Mouse (Mus musculus) heart, postnatal 14 days (tissue): ENCODE data around the gene Snx30. TPM values are rescaled to one million over a fixed set of nuclear protein-coding genes. Genes with fewer than 3 reads are reported as not detected.
"Not testable (repeated sequence)": the region's sequence is repeated elsewhere in the genome, so short reads cannot be mapped to it uniquely, and the experiment has no call there.

Experiments
- DNase-seq, 2 experiments: peaks; one replicate each; pipeline ENCODE4 v3.0.0; 2021 to 2022
- intact Hi-C: fragments of 180-260 bp; cut with DNase I; formaldehyde crosslinking; loops from one replicate; pipeline ENCODE4 v1.15.1; 2025
- total RNA-seq, 2 experiments: library from RNA; stranded (reverse); gene quantifications; 2 replicates each; pipeline ENCODE4 v1.2.3; 2021

Gene Snx30
- total RNA-seq, 2 experiments from 2014 or later = 5.0 to 8.2 TPM

DNA sequence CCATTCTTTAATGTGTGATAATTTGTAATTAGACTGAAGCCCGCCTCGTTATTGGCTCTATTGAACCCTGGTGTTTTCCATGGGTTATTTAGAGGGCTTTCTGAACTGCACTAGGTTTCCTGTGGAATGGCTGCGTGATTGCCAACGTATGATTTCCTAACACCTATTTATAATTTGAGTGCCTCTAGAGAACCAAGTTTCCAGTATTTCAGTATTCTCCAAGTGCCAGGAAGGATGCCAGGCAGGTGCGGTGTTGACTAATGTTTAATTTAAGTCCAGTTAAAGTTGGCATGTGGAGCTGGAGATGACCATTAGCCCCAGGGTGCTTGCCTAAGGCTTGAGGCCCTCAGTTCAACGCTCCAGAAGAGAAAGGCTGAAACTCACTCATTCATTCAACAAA is 18.5 kb upstream of the Snx30 start:
- intact Hi-C loops = loop anchor here (2.0 kb wide), 1 partner anchor 142 kb away; no protein-coding TSS in a partner anchor
- DNase-seq = no peak

DNA sequence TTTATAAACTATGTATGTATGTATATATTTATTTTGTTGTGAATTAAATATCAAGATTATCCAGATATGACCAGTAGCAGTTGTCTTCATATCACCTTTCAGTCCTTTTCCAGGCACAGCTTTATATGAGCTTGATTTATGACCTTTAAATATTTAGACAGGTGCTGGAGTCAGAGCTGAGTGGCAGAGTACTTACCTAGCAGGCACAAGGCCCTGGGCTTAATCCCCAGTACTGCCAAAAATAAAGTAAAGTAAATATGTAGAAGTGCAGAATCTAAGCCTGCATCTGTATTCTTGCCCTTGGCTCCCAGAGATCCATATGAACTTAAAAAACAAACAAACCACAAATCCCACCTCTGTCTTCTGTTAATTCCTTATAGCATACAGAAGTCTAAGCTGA is 16.6 kb upstream of the Snx30 start:
- intact Hi-C loops = no loop called here

GRCm38 (mm10) chr4:59793626-59794025 is 12.0 kb upstream of the Snx30 start:
- intact Hi-C loops, DNase-seq: not testable (repeated sequence)

More for the DNA sequence above, 16.6 kb upstream of the Snx30 start:
- DNase-seq = no peak

- intact Hi-C loops = no loop called here
Measured at GRCm38 (mm10) chr4:59794116-59794515, 11.5 kb upstream of the Snx30 start.

DNA sequence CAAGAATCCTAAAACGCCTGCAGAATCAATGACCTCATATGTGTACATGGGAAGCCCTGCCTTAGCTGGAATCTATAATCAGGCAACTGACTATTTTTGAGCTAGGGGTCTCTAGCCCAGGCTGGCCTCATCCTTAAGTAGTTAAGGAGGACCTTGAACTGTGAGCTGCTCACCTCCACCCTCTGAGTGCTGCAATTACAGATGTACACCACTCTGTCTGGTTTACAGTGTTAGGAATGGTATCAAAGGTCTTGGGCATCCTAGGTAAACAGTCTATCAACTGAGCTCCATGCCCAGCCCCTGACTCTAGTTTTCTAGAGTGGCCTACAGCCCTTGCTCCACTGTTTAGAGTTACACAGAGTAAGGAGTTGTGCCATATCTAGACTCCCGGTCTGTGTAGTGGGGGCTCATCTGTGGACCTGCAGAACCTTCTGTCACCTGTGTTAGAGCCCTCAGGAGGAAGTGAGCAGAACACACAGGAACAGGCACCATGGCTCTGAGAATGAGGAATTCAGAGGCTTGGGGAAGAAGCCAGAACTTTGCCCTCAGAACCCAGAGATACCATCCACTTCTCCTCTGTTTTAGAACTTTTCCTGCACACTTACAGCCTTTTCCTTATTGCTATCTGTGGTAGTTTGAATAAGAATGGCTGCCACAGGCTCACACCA is 9.7 kb upstream of the Snx30 start:
- DNase-seq = no peak
- intact Hi-C loops = no loop called here

More at GRCm38 (mm10) chr4:59794116-59794515, 11.5 kb upstream of the Snx30 start:
- no peak for DNase-seq

GRCm38 (mm10) chr4:59800181-59800580 is 5.5 kb upstream of the Snx30 start:
- DNase-seq = no peak
- intact Hi-C loops = no loop called here

GRCm38 (mm10) chr4:59801489-59801888 is 4.2 kb upstream of the Snx30 start, which contains the start of gene Inip:
Gene Inip (minus strand): TSS chr4:59801589.
- intact Hi-C loops = no loop called here
- DNase-seq = no peak

DNA sequence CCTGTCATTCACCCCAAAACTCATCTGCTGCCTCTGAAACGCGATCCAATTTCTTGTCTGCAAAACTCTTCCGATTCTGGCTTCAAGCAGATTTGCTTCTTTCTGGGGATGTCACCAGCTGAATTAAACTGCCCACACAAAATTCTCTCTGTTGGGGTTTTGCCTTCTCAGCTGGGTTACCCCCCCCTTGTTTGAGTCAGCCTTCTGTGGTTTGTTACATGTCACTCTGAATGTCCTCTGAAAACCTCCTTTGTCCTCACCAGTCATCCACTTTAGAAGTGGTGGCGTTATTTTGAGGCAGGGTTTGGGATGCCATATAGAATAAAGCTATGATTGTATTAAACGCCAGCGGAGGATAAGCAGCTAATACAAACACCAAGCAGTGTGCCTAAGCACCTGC is 3.5 kb upstream of the Snx30 start:
- no peak for DNase-seq
- intact Hi-C loops = no loop called here

DNA sequence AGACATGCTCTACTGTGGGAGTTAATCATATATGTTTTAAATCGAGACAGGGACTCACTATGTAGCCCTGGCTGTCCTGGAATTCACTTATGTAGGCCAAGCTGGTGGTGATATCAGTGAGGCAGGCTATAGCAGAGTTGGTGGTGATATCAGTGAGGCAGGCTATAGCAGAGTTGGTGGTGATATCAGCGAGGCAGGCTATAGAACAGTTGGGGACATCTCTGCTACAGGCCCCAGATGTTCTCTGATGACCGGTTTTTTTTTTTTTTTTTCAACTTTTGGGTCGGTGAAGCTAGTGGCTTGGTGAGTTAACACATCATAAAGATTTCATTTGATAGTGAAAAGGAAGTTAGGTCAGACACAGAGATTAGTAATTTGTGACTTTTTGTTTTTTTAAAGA is 2.8 kb upstream of the Snx30 start:
- no peak for DNase-seq
- intact Hi-C loops = no loop called here

GRCm38 (mm10) chr4:59803358-59803757 is 2.3 kb upstream of the Snx30 start:
- intact Hi-C loops = no loop called here
- DNase-seq = no peak

DNA sequence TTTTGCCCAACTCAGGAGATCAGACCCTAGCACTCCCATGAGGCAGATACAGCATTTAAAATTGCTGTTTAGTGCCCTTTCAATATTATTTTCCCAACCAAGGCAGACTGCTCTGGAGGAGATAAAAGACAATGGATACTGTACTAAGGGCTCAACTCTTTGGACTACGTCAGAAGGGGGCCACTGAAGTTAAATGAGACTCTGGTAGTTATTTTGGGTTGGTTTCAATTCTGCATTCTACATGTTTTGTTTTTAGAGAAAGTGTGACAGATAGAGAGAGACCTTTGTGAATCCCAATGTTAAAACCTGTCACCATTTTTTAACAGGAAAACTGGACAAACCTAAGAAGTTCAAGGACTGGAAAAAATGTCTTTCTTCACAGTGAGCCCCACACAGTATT is 886 bp upstream of the Snx30 start:
- intact Hi-C loops = loop anchor here (5.0 kb wide), 2 partner anchors 43 to 123 kb away; no protein-coding TSS in a partner anchor

DNA sequence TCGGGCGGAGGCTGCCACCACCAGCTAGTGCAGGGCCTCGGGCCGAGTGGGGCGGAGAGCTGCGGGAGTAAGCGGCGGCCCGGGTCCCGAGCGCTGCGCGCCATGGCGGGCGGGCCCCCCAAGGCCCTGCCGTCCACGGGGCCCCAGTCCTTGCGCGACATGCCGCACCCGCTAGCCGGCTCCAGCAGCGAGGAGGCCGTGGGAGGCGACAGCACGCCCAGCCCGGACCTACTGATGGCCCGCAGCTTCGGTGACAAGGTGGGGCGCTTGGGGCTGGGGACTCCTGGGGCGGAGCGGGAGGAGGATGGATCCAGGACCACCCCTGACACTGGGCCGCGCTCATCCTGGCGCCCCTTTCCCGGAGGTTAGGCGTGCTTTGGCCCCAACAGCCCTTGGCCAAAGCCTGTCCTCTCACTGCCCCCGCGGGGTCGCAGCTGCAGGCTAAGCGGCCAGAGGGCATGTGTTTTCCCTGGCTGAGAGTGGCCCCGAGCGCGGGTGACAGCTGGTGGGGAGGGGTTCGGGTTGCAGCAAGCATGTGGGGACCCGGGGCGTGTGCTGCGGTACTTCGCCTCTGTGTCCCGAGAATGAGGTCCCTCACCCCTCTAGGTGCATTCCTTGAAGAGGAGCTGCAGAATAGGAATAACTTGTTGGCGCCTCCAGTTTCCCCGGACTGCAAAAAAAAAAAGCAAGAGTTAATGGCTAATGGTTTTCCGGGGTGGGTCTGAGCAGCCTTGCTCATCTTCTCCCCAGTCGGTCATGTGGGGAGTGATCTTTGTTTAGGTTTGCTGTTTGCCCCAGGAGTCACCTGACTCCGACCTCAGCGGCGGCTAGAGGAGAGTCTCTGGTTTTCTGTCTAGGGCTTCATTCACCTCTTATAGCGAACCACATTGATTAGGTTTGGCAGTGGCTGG is 583 bp downstream of the Snx30 start:
- DNase-seq = peak in 1 of 2 experiments; percentile 49
- intact Hi-C loops = loop anchor here (5.0 kb wide), 2 partner anchors 41 to 121 kb away; no protein-coding TSS in a partner anchor

More for the DNA sequence above, 886 bp upstream of the Snx30 start:
- no peak for DNase-seq

DNA sequence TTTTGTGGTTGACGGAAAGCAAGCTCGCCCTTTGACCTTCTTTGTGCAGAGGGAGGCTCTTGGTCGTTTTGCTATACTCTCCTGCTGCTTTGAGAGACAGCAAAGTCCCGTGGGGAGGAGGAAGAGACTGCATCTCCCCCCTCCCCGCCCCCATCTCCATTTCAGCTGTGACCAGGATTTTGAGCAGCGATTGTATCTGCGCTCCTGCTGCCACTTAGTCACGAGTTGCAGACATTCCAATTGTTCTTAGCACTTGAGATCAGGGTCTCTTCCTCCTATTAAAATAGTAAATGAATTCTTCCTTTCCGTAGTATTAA is 1.2 kb downstream of the Snx30 start:
- no peak for DNase-seq
- intact Hi-C loops = loop anchor here (5.0 kb wide), 2 partner anchors 40 to 120 kb away; no protein-coding TSS in a partner anchor

DNA sequence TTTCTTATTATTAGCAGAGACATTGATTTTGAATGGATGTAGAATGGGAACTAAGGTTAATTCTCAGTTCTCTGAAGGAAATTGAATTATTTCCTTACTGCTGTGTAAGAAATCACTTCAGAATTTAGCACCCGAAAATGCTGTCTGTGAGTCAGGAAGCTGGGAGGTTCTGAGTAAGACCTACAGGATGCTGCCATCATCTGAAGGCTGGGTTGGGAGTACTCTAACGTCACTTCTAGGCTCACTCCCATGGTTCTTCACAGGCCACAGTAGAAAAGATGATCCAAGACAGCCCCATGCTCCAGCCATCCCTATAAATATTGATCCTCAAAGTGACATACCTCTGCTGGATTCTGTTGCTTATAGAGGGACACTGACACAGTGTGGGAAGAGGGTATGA is 1.9 kb downstream of the Snx30 start:
- intact Hi-C loops = loop anchor here (5.0 kb wide), 2 partner anchors 40 to 120 kb away; no protein-coding TSS in a partner anchor
- no peak for DNase-seq

GRCm38 (mm10) chr4:59808396-59808795 is 2.8 kb downstream of the Snx30 start:
- DNase-seq = no peak
- intact Hi-C loops = loop anchor here (5.0 kb wide), 2 partner anchors 39 to 119 kb away; no protein-coding TSS in a partner anchor

- intact Hi-C loops = no loop called here
- no peak for DNase-seq
Measured at GRCm38 (mm10) chr4:59814094-59814493, 8.5 kb downstream of the Snx30 start.

GRCm38 (mm10) chr4:59815121-59815810 is 9.6 kb downstream of the Snx30 start:
- DNase-seq = no peak
- intact Hi-C loops = no loop called here

GRCm38 (mm10) chr4:59816016-59816415 is 10.4 kb downstream of the Snx30 start:
- intact Hi-C loops = no loop called here
- DNase-seq = no peak

DNA sequence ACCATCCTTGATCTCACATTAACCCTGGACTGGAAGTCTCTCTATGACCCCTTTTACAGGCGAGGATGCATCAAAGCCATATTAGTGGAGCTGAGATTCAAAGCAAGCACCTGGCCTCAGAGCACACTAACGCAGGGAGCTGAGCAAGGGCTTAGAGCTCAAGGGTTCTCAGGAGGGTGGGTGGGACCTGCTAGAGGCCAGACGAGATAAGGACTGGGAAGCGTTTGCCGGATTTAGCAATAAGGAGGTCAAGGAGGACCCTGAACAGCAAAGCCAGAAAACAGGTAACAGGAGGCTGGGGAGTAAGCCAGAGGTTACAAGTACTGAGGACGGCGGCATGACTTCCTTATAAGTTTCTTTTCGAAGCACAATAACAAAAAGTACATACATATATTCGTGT is 10.8 kb downstream of the Snx30 start:
- no peak for DNase-seq

DNA sequence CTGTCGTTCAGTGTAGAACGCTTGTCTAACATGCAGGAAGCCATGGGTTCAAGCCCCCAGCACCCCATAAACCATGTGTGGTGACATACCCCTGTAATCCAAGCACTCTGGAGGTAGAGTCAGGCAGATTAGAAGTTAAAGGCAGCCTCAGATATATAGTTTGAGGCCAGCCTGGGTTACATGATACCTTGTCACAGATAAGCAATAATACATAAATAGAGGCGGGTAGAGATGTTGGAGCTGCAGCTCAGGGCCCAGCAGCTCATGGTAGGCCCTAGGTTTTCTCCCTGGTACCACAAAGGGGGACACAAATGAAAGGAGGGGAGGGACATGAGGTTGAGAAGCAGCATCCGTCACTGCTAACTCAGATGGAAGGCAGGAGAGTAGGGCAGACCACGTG is 12.2 kb downstream of the Snx30 start:
- no peak for DNase-seq
- intact Hi-C loops = no loop called here

More for the DNA sequence above, 10.8 kb downstream of the Snx30 start:
- intact Hi-C loops = no loop called here

DNA sequence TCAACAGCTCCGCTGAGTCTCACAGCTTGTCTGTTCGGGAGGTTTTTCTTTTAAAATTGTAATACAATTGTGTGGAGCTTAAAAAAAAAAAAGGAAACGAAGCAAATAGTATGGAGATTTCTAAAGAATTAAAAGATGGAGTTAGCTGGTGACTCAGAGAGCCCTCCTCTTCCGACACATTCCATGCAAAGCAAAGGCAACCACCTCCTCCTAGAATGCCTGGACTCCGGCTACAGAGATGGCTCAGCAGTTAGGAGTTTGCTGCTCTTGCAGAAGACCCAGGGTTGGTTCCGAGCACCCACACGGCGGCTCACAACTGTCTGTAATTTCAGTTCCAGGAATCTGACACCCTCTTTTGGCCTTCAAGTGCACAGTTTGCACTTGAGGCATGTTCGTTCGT is 12.9 kb downstream of the Snx30 start:
- DNase-seq = no peak
- intact Hi-C loops = no loop called here
